Mouse (Mus musculus) kidney, embryonic 16.5 days (tissue): ENCODE measurements around the gene Tube1. TPM values are rescaled to one million over a fixed set of nuclear protein-coding genes. Genes with fewer than 3 reads are reported as not detected.

ENCODE experiments used
- ATAC-seq: fragments of 200-750 bp; cut with Nextera tagmentation; 2 replicates; pipeline ENCODE4 v1.8.0; 2017; ENCODE audit warnings: moderate TSS enrichment; ENCODE audit not compliant: low FRiP score, low TSS enrichment
- H3K27ac ChIP-seq: fragments of 300-500 bp; sonication (generic); 2 replicates; pipeline ENCODE4 v1.5.1; 2014; ENCODE audit warnings: low read length
- H3K27me3 ChIP-seq: fragments of 300-500 bp; sonication (generic); 2 replicates; pipeline ENCODE4 v1.6.1; 2014; ENCODE audit warnings: low read length, control low read depth, mixed read lengths; ENCODE audit not compliant: insufficient read depth
- H3K36me3 ChIP-seq: fragments of 300-500 bp; sonication (generic); 2 replicates; pipeline ENCODE4 v1.6.1; 2014; ENCODE audit warnings: low read length, control low read depth, mixed read lengths; ENCODE audit not compliant: insufficient read depth
- H3K4me1 ChIP-seq: fragments of 300-500 bp; sonication (generic); 2 replicates; pipeline ENCODE4 v1.6.1; 2014; ENCODE audit warnings: low read length, control low read depth, mixed read lengths; ENCODE audit not compliant: insufficient read depth
- H3K4me2 ChIP-seq: fragments of 300-500 bp; sonication (generic); replicated peaks from 2 replicates; pipeline ENCODE4 v1.6.1; 2014; ENCODE audit warnings: low read depth, low read length
- H3K4me3 ChIP-seq: fragments of 300-500 bp; sonication (generic); 2 replicates; pipeline ENCODE4 v1.5.1; 2014; ENCODE audit warnings: mild to moderate bottlenecking, low read length
- H3K9ac ChIP-seq: fragments of 300-500 bp; sonication (generic); replicated peaks from 2 replicates; pipeline ENCODE4 v1.6.1; 2014; ENCODE audit warnings: low read length
- H3K9me3 ChIP-seq: fragments of 300-500 bp; sonication (generic); 2 replicates; pipeline ENCODE4 v1.6.1; 2016; ENCODE audit warnings: low read length, control low read depth
- WGBS: fragments of 180-500 bp; shearing (Covaris S2); extraction: QIAGEN DNeasy Blood & Tissue Kit; methylation state at CpG from one replicate; pipeline ENCODE4 v1.1.7; 2014; 5-methylcytosine and 5-hydroxymethylcytosine counted together
- polyA plus RNA-seq: library from polyadenylated mRNA; unstranded; fragments of >200 nt; fragmentation: Nextera tagmentation; extraction: Ambion mirVana; gene quantifications from 2 replicates; pipeline ENCODE4 v1.2.1, GENCODE M21; 2015

Gene Tube1
- 16.1 and 17.5 TPM in 2 replicates for polyA plus RNA-seq

DNA sequence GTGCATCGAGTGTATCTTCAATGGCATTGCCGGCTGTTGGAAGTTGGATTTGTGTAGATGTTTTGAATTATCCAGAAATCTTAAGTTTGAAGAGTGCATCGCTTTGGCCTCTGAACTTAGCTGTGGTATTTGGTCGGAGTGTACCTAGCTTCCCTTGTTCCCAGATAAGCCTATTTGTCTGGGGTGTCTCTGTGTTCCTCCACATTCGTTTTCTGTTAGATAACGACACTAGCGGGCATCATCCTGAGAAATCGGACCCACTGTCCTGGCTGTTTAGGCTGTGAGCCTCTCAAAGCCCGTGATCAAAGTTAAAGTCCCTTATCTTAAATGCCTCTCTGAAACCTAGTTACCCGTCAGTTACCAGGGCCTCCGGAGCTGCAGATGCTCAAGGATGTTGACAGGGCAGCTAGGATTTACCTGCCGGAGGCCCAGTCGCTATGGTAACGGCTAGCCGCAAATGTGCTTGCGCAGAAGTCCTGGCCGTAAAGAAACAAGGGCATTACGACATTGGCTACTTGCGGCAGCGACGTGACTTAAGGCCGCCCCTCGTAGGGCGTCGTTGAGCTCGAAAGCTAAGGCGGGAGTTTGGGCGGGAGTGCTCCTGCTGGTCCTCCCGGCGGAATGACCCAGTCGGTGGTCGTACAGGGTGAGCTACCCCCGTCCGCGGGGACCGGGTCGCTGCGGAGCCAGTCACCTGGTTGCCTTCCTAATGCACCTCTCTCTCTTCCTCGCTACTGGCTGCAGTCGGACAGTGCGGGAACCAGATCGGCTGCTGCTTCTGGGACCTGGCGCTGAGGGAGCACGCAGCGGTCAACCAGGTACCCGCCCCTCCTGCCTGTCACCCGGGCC lies at the start of gene Tube1, which contains the start of gene Fam229b:
Gene Tube1, plus strand, starts transcription at position 515 of the 849 bp plus-strand sequence.
Gene Fam229b, minus strand, starts transcription at position 453 of the 849 bp plus-strand sequence.
- Histone ChIP-seq H3K27ac (0 out of 2 replicates have a peak within 1 kb of the TSS, but pooled peaks have one; percentile 29), H3K27me3 (no peaks in the 10 kb centered on the region), H3K36me3 (peaks cover 10% of the 10 kb centered on the region; the same call in 1 of the 2 replicates), H3K9ac (peak within 1 kb of the TSS; percentile 79), H3K4me1 (peaks cover 6% of the 10 kb centered on the region), H3K4me3 (peak within 1 kb of the TSS; percentile 76), H3K4me2 (peak within 1 kb of the TSS; percentile 86), H3K9me3 (no peaks in the 10 kb centered on the region)
- peak; percentile 96 for ATAC-seq
- 5% methylated on average over 47 of the region's 47 CpGs for WGBS

DNA sequence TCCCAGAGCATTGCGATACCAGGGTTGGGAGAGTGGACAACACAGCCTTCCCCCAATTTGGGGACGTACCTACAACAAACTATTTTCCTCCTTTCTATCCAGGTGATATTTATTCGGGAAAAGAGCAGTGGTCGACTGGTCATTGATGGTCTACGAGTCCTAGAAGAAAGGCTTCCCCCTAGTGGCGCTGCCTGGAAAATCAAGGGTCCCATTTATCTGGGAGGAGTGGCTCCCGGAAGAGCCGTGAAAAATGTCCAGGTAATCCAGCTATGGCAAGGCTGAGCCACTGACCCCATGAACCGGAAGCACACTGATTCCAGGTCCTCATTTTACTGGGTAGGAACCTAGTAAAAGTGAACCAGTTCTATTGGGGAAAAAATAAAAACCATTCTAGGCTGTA lies 36.8 kb upstream of the Tube1 start:
- Histone ChIP-seq H3K27me3 (no peaks in the 10 kb centered on the region), H3K27ac (no peak overlapping the region), H3K4me2 (no peak overlapping the region), H3K4me1 (no peaks in the 10 kb centered on the region), H3K9ac (no peak overlapping the region), H3K9me3 (0 out of 2 replicates have a peak, but pooled peaks cover 6% of the 10 kb centered on the region), H3K4me3 (no peak overlapping the region), H3K36me3 (peaks cover 36% of the 10 kb centered on the region)
- no peak for ATAC-seq
- 90% methylated on average over 9 of the region's 9 CpGs for WGBS

DNA sequence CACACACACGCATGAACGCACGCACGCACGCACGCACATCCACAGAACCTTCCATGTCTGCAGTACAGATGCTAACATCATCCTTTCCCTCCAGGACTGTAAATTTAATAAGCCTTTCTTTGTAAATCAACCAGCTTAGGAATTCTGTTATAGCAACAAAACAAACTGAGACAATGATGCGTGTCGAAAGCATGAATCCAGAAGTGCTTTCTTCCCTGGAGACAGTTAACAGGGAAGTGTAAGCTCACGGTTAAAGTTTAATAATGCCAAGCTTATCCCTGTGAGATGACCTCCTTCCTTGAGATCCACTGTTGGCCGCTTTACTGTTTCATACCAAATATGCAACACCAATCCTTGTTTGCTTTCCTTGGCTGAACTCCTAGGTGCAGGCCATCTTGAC lies 35.0 kb upstream of the Tube1 start:
- Histone ChIP-seq H3K4me3 (no peak overlapping the region), H3K4me2 (no peak overlapping the region), H3K4me1 (no peaks in the 10 kb centered on the region), H3K27ac (no peak overlapping the region), H3K36me3 (peaks cover 42% of the 10 kb centered on the region), H3K9ac (no peak overlapping the region), H3K9me3 (0 out of 2 replicates have a peak, but pooled peaks cover 6% of the 10 kb centered on the region), H3K27me3 (no peaks in the 10 kb centered on the region)
- no peak for ATAC-seq
- WGBS: 86% methylated on average over 10 of the region's 10 CpGs

DNA sequence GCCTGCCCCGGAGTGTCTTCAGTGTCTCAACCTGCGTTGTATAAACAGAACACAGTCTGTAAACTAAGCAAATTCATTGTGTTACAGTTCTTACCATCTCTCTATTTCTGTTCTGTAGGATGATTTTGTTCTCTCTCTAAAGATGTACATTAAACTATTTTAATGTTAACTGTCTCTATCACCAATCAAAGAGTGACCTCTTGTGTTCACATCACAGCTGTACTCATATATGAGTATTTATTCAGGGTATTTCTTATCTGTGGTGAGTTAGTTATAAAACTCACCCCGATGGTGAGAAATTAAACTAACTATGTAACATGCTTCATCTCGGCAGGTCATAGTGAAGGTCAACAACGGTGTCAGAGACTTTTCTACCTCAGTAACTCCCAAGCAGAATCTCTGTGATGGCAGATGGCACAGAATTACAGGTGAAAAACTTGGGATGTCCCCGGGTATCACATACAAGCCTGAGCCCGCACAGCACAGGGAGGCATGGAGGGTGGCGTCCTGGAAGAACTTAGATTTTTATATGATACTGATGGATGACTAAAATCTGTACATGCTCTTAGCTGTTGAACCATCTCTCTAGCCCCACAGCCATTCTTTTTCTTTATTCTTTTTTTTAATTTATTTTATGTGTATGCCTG lies 28.9 kb upstream of the Tube1 start:
- ATAC-seq: no peak
- 91% methylated on average over 8 of the region's 8 CpGs for WGBS

DNA sequence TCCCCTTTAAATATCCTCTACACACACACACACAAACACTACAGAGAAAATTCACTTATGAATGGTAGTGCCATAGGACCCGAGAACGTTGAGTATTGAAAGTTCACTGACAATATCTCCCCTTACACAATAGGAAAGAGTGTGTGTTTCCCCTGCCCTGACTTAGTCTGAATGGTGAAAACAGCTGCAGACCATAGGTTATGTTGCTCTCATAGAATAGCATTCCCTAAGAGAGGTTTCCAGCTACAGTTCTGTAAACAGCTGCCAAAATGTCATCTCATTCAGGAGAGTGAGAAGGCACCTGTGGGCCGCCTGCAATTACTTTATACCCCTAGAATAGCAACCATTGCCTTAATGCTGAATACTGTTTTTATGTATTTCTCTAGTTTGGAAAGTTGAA lies 27.4 kb upstream of the Tube1 start:
- Histone ChIP-seq H3K27ac (no peak overlapping the region), H3K4me3 (no peak overlapping the region), H3K4me2 (no peak overlapping the region), H3K36me3 (peaks cover 28% of the 10 kb centered on the region; the same call in 1 of the 2 replicates), H3K27me3 (no peaks in the 10 kb centered on the region), H3K9ac (no peak overlapping the region), H3K9me3 (no peaks in the 10 kb centered on the region), H3K4me1 (no peaks in the 10 kb centered on the region)
- no peak for ATAC-seq
- whole genome bisulfite sequencing: 73% methylated on average over 3 of the region's 3 CpGs

More for the DNA sequence above, 28.9 kb upstream of the Tube1 start:
- no peak overlapping the region for H3K9ac ChIP-seq
- no peak overlapping the region for H3K27ac ChIP-seq
- H3K4me3 ChIP-seq: no peak overlapping the region
- no peak overlapping the region for H3K4me2 ChIP-seq
- H3K27me3 ChIP-seq: no peaks in the 10 kb centered on the region
- H3K36me3 ChIP-seq: peaks cover 18% of the 10 kb centered on the region; the same call in 1 of the 2 replicates
- no peaks in the 10 kb centered on the region for H3K4me1 ChIP-seq
- no peaks in the 10 kb centered on the region for H3K9me3 ChIP-seq

DNA sequence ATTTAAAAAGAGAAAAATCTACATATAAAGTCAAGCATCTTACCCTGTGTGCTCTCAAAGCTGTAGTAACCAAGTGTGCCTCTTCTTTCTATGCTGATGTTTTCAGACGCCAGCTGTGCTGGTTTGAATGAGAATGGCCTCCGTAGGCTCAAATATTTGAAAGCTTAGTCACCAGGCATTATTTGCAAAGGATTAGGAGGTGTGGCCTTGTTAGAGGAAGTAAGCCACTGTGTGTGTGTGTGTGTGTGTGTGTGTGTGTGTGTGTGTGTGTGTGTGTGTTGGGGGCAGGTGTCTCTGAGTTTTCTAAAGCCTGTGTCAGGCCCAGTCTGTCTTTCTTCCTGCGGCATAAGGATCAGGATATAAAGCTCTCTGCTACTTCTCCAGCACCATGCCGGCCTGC lies 26.8 kb upstream of the Tube1 start:
- no peak overlapping the region for H3K4me2 ChIP-seq
- 75% methylated on average over 4 of the region's 4 CpGs for WGBS
- no peak overlapping the region for H3K9ac ChIP-seq
- H3K36me3 ChIP-seq: peaks cover 30% of the 10 kb centered on the region; the same call in 1 of the 2 replicates
- no peak overlapping the region for H3K27ac ChIP-seq
- H3K4me3 ChIP-seq: no peak overlapping the region
- H3K9me3 ChIP-seq: no peaks in the 10 kb centered on the region
- no peak for ATAC-seq
- no peaks in the 10 kb centered on the region for H3K27me3 ChIP-seq
- no peaks in the 10 kb centered on the region for H3K4me1 ChIP-seq

DNA sequence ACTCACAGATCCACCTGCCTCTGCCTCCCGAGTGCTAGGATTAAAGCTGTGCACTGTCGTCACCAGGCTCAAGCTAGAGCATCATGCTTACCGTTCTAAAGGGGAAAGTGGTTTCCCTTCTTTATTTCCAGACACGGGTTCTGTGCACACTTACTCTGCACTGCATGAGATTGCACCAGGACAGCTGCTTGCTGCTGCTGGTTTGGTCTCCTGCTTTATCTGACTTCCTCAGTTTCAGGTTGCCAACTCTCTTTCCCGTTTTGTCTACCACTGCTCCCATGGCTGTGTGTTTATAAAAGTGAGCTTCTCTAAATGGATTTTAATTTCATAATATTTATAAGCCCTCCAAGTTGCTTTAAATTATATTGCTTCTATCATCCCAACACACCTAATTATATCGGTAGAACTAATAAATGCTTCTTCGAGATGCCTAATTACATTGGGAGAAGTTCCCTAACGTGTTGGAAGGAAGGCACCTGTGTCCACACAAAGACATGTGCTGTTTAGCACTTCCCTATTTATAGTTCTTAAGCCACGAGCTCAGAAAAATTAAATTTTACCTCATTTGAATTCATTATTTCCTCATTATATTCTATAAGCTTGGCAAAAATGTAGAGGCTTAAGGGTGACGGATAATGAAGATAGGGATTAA lies 24.8 kb upstream of the Tube1 start:
- Histone ChIP-seq H3K9me3 (no peaks in the 10 kb centered on the region), H3K27ac (no peak overlapping the region), H3K4me1 (no peaks in the 10 kb centered on the region), H3K9ac (no peak overlapping the region), H3K4me3 (no peak overlapping the region), H3K27me3 (no peaks in the 10 kb centered on the region), H3K4me2 (no peak overlapping the region), H3K36me3 (peaks cover 21% of the 10 kb centered on the region; the same call in 1 of the 2 replicates)
- ATAC-seq: no peak
- 79% methylated on average over 10 of the region's 10 CpGs for WGBS

DNA sequence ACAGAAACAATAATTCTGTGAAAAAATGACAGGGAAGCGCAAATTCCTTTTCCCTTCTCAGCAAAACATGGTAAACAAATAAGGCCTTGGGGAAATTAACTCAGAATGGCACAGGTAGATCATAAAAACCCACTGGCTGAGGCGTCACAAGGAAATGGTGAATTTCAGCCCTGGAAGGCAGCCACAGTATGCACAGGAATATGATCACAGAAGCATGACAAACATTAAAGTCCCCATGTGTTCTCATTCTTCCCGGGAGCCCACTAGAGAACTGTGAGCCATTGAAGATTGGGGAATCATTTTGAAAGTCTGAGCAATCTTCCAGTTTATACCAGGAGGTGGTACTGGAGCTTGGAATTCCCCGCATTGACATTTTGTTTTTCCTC lies 24.3 kb upstream of the Tube1 start:
- H3K27ac ChIP-seq: no peak overlapping the region
- H3K4me1 ChIP-seq: no peaks in the 10 kb centered on the region
- H3K9me3 ChIP-seq: no peaks in the 10 kb centered on the region
- H3K4me3 ChIP-seq: no peak overlapping the region
- 64% methylated on average over 4 of the region's 4 CpGs for WGBS
- ATAC-seq: no peak
- H3K9ac ChIP-seq: no peak overlapping the region
- peaks cover 21% of the 10 kb centered on the region; the same call in 1 of the 2 replicates for H3K36me3 ChIP-seq
- H3K27me3 ChIP-seq: no peaks in the 10 kb centered on the region
- no peak overlapping the region for H3K4me2 ChIP-seq

DNA sequence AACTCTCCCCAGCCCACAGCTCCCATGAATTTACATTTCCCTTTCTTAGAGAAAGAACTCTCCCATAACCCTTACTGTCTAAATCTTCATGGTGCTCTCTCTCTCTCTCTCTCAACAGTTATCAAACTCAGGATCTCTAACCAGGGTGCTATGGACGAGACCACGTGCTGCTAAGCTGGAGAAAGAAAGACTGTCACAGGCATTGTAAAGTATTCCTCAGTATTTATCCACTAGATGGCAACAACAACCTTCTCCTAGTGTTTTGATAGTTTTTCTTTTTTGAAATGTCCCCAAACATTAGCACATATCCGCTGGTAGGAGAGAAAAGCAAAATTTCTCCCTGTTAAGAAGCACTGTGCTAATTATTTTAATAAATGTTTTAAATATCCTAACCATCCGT lies 12.4 kb upstream of the Tube1 start:
- no peak overlapping the region for H3K27ac ChIP-seq
- H3K4me2 ChIP-seq: no peak overlapping the region
- H3K9ac ChIP-seq: no peak overlapping the region
- no peaks in the 10 kb centered on the region for H3K36me3 ChIP-seq
- H3K9me3 ChIP-seq: no peaks in the 10 kb centered on the region
- no peak overlapping the region for H3K4me3 ChIP-seq
- WGBS: 40% methylated on average over 4 of the region's 4 CpGs
- no peaks in the 10 kb centered on the region for H3K4me1 ChIP-seq
- no peaks in the 10 kb centered on the region for H3K27me3 ChIP-seq
- no peak for ATAC-seq
